Mouse (Mus musculus): Measurements from ENCODE around the gene Tiam1.

Tiam1 gene

DNA sequence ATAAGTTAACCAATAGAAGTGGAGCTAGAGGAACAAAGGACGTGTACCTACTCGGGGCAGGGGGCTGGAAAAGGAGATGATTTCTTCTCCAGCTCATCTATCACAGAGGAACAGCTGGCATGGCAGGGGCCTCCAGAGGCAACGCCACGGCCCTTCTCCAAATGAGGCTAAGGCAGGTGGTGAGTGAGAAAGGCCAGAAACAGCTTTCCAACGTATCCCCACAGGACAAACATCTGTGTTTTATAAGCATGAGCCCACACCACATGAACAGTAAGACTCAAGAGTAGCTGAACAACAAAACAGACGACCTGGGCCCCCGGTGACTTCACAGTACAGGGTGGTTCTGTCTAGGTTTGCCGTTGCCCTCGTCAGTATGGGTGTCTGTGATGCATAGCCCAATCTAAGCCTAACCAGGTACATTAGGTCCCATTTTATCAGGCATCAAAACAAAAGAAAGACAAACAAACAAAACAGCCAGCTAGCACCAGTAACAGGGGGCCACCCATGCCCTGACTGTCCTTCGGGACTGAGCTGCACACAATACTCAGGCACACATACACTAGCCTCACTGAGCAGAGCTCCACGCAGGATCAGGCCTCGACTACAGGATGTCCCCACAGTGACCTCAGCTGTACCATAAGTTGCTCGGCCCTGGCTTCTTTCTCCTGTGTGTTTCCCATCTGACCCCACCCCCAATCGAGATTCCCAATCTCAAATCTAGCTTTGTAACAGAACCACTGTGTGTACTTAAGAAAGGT lies 260.9 kb downstream of the Tiam1 start:
- peak; percentile 87 for DNase-seq (ENCODE audit: low read depth, low spot score)

DNA sequence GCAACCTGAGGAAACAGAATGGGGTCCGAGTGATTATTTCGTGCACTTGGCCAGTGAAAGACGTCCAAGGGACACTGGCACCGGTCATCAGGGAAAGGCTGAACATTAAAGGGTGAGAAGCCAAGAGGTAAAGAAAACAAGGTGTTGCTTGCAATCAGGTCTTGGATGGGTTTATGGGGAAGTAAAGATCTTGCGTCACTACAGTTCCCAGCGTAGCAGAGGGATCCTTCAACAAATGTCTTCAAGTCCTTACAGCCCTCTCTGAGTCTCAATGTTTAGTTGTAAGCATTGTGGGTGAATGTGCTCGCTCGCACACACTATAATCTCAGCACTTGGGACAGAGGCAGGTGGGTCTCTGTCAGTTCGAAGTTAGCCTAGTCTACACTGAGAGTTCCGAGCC lies 266.4 kb downstream of the Tiam1 start:
- no peak for DNase-seq (ENCODE audit: low read depth, low spot score)

DNA sequence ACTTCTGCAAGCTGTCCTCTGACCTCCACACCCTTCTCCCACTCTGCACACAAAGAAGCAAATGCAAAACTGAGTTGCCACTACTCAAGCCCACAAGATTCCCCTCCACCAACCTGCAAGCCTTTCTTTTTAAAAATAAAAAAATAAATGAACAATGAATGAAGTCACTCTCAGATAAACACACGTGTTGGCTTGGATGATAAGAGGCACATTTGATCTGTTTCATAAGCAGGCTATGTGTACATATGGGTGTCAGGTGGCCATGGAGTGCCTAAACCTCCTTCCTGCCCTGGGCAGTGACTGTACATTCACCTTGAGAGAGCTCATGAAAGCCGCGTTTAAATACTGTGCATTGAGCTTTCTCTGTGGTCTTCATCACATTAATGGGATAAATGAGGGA lies 267.5 kb downstream of the Tiam1 start:
- DNase-seq (ENCODE audit: low read depth, low spot score) = no peak

DNA sequence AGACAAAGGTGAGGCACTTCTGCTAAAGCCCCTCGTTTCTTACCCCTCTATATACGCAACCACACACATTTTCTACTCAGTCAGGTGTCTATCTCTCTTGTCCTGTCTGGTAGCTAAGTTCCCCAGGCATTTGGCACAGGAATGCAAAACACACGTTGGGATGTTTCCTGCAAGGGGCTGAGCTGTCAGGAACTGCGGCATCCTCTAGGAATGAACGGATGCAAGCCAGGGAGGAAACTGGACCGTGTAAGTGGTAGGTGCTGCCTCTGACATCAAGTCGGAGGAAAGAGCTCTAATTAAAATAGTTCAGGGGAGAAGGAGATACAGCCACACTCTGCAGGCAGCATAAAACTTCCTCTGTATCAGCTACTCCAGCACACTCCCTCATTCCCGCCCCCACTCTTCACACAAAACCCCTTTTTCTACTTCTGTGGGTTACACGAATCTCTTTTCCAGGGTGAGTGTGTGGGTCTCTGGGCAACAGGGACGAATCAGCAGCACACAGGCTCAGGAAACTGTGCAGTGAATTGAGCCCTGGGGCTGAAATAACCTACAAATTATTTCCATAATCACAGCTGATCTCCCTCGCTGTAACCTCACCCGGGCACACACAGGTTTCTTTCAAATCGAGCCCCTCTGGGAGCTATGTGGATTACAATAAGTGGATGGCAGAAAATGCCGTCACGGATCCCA lies 269.4 kb downstream of the Tiam1 start:
- DNase-seq (ENCODE audit: low read depth, low spot score) = no peak

DNA sequence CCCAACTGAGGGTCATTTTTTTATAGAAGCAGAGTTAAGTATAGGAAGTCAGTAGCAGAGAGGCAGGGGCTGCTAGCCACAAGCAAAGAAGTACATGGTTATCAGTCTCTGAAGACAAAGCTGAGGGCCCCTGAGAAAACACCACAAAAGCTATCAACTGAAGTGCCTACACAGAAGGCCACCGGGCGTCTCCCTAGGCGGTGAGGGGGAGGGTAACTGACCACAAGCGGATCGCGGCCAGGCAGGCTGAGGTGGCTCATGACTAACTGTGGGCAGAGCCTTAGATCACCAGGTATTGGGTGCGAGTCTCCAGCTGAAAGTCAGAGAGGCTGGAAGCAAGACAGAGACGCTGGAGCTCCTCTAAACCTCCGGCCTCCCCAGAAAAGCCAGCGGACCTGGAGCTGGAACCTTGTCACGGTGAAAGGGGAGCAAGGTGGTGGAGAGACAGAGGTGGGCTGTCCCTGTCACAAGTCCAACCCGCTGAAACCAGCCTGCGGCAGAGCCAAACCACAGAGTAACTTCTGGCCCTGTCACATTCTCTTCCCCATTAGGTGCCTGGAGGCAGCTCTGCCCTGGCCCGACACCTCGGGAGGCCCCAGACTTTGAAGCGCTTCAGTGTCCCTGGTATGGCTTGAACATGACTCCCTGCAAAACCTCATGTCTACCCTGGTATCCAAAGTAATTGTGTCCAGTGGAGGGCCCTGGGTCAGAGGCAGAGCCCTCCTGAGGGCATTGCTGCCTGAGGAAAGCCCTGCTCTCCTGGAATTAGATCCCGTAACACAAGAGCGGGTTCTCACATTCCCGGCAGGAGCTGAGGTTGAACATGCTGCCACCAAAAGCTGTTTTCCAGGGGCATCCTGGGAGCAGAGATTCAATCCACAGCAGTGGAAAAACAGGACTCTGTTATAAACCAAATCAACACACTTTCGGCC lies 271.3 kb downstream of the Tiam1 start:
- no peak for DNase-seq (ENCODE audit: low read depth, low spot score)

DNA sequence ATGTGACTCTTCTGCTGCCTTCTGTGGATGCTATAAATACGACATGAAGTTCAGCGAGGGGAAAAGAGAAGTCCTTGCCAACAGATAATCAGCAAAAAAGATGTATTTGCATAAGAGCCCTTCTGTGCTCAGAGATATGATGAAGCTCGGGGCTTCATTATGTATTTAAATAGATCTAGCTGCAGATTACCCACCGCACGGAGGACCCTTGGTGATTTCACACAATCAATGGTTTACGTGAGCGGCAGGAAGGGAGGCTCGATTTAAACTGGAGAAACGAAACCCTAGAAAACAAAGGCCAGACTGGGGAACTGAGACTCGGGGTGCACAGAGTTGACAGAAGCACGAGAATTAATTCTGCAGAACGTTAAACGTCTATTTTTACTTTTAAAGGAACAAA lies 272.2 kb downstream of the Tiam1 start:
- no peak for DNase-seq (ENCODE audit: low read depth, low spot score)

DNA sequence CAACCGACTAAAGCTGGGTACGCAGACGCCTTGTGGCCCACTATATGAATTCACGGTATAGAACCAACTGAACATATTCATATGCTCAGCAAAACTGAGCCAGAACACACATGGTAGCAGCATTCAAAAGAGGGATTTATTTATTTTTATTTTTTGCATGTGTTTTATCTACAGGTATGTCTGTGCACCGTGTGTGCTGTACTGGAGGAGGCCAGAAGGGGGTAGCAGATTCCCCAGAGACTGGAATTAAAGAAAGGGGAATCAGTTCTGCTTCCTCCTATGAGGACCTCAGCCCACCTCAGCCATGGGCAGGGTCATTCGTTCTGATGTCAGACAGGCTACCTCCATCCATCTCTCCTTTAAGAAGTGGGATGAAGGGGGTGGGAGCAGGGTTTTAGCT lies 273.5 kb downstream of the Tiam1 start:
- no peak for DNase-seq (ENCODE audit: low read depth, low spot score)

DNA sequence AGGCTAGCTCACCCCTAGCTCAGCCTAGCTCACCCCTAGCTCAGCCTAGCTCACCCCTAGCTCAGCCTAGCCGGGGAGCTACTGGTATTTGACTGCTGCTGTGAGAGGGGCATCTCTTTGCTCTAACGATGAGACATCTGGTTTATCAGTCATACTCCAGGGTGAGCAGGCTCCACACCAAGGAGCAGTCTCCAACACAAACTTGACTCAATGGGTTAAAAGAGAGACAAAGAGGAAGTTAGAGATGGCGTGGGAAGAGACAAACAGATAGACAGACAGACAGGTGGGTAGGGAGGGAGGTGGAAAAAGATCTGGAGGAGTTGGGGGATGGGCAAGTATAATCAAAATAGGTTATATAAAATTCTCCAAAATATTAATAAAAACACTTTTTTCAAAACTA lies 275.1 kb downstream of the Tiam1 start:
- no peak for DNase-seq (ENCODE audit: low read depth, low spot score)

DNA sequence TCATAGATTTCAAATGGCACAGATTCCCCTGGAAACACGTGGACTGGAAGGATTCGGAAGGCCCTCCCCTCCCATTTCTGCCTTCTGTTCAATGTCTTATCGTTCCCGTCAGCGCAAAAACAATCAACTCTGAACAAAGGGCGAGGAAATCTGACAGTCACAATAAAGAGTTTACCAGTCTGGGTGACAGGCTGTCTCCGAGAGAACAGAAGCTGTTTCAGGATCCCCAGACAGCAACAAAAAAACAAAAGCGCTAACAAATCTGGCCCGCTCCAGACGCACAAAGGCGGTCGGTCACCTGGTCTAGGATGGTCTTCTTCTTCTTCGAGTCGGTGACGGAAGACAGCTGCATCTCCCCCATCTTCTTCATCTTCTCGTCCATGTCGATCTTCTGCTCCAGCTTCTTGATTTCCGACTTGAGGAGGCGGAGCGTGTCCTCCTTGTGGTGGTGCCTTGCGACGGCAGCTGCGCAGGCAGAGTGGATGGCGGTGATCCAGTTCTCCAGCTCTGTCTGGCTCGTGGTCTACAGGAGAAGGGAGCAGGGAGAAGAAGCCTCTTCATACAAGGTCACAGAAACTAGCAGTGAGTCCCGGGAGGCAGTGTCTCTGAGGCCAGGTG lies 276.2 kb downstream of the Tiam1 start:
- no peak for DNase-seq (ENCODE audit: low read depth, low spot score)

DNA sequence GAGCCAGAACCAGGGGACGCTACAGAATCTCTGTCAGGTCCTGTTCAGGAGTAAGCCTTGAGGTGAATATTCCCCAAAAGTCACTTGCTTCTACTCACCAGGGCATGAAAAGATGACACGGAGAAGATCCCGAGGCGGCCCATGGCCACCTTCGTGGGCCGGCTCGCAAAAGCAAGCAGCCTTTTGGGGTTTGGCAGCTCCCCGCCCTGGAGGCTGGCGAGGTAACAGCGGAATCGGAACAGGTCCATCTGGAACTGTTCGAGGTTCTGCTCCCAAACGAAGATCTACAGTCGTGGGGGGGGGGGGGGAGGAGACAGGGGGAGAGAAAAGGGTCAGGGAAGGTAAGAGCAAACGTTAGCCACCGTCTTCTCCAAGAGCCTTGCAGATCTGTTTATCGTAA lies 278.4 kb downstream of the Tiam1 start:
- no peak for DNase-seq (ENCODE audit: low read depth, low spot score)

DNA sequence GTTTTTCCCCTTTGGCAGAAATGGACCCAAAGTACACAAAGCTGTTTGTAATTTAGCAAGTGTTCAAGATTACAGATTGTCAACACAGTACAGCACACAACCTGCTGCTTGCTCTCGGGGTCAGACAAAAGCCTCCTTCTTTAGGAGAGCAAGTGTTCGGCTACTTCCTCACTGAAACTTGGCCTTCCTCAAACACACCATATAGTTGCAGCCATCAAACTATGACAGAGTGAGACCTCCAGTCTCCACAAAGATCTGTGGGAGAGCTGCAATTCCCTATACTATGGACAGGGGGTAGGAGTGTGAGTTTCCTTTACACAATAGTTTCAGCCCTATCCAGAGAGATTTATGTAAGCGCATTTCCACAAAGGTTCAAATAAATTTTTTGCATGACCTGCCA lies 278.9 kb downstream of the Tiam1 start:
- DNase-seq (ENCODE audit: low read depth, low spot score) = no peak

DNA sequence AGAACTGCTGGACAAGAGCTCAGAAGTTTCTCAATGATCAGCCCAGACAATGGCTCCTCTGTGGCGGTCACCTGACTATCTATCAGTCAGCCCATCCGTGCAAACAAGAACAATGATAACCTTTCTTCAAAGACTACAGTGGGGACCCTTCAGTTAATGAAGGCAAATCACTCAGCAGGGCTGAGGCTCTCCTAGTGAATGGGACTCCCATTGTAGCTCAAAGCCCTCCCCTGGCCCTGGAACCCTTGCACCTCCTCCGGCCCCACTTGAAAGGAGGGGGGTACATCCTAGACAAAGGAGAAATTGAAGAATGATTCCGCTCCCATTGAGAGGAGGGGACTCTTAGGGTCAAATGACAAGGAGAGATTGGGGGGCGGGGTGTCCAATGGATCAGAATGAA lies 280.3 kb downstream of the Tiam1 start:
- no peak for DNase-seq (ENCODE audit: low read depth, low spot score)

DNA sequence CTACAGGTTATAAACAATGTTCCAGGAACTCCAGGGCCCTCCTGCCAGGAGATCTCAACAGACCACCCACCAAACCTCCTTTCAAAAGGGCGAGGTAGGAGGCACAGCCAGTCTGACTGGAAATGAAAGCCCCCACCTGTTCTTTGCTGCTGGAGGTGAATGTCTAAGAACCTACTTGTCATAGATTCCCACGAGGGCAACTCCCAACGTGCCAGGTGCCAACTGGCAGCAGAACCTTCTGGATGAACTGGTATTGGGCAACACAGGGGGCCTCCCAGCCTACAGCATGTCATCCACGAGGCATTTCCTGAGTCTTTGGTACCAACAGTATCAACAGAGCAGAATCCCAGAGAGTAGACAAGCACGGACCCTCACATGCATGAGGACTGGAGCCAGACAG lies 282.0 kb downstream of the Tiam1 start:
- DNase-seq (ENCODE audit: low read depth, low spot score) = no peak

DNA sequence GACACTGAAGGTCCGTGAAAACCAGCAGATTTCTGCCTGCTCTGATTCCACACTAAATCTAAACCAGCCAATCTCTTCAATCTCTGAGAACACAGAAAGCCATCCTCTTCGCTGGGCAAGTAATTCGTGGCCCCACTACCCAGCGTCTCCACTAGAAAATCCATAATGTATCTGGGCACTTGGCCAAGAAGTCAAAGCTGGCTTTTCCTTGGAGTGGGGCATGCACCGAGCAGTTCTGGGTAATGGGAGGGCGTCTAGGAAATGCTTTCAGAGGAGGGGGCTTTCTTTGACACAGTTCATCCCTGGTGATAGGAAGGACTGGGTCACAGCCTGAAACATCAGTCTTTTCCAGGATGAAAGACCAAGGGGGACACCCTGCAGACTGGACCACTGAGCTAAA lies 282.9 kb downstream of the Tiam1 start:
- DNase-seq (ENCODE audit: low read depth, low spot score) = no peak

DNA sequence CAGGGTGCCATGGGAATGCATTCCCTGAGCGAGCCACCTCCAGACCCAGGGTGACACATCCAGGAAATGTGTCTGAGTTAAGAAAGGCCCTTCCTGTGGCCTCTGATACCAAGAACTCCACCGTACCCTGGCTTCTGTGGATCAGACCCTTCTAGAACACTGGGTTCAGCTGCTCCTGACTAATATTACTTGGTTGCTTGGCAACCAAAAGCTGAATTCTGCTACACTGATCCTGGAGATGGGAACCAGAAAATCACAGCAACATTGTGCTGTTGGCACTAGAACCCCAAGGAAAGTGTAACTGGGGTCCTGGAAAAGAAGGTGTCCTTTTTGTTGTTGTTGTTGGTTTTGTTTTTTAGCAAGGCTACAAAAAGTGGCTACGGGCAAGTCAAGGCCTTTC lies 285.9 kb downstream of the Tiam1 start:
- no peak for DNase-seq (ENCODE audit: low read depth, low spot score)

DNA sequence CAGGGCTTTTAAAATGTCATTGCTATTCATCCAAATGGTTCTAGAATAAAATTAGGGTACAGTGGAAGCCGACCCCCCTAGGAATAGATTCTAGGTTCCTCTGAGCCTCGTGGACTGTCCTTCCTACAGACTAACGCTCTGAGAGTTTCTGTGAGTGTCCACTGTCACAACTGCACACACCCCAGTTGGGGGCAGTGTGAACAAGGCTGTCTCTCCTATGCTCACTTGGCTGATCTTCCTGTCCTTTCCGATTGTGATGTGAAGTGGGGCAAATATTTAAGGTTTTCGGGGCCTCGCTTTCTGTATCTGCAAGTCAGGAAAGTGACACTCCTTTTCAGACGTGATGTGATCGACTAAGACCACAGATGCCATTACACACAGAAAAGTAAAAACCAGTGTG lies 288.8 kb downstream of the Tiam1 start:
- no peak for DNase-seq (ENCODE audit: low read depth, low spot score)

DNA sequence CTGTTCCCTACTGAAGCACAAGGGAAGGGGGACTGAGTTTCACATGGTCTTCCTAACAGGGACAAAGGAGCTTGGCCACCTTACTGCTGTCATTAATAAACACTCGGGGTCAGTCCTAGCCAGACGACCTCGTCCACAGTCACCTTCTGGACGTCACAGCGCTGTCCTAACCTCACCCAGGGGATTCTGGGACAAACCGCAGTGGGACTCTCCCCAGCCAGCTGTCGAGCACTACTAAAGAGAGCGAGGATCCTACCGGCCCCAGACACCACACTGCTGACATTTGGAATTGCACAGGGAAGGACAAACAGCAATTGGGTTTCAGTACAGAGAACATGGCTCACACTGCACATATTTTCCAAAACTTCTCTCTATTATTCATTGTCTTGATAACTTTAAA lies 292.2 kb downstream of the Tiam1 start:
- DNase-seq (ENCODE audit: low read depth, low spot score) = no peak

DNA sequence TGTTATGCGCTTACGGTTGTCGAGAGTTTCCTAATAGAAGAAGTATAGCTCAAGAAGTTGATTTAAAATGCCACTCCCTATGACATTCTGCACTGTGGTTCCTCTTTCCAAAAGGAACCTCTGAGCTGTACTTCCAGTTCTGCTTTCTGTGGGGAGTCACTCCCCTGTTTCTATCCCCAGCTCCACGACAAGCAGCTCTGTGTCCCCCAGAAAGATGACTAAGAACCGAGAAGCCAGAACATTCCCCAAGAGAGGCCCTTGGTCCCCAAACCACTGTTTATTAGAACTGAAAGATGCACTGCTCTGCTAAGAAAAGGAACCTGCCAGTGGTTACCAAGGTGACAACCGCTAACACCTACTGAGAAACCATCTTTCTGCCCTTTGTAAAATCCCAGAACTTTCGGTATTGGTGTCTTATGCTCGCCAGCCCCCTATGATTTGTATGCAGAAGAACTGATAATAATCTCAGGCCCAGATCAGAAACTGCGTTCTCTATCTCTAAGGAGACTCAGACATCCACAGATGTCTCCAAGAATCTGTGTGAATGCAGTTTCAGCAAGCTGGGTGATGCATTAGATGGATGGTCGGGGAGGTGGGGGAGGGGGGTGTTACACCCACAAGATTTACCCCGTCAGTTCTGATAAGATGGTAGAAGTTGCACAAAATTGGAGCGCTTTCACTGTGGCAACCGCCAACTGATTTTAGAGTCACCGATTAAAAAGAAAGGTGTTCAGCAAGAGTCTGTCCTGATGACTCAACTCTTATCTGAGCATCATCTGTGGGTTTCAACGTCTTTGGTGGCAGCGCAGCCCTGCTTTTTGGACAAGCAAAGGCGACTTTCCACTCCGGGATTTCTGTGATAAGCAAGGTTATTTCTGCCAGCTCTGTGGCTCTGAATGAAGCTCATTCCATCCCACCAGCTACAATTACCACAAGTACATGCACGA lies 294.6 kb downstream of the Tiam1 start:
- DNase-seq (ENCODE audit: low read depth, low spot score) = no peak

DNA sequence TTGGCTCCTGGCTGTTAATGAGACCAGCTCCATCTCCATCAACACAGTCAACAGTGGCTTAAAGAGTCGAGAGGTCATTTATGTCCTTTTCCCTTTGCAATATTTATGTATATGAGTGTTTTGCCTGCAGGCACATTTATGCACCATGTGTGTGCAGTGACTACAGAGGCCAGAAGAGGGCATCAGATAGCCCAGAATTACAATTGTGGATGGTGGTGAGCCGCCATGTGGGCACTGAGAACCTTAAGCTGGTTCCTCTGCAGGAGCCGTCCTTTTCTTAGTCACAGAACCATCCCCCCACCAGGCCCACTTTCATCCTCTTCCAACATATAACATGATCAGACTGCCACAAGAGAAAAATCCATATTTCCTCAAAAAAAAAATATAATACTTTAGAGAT lies 295.4 kb downstream of the Tiam1 start:
- no peak for DNase-seq (ENCODE audit: low read depth, low spot score)

DNA sequence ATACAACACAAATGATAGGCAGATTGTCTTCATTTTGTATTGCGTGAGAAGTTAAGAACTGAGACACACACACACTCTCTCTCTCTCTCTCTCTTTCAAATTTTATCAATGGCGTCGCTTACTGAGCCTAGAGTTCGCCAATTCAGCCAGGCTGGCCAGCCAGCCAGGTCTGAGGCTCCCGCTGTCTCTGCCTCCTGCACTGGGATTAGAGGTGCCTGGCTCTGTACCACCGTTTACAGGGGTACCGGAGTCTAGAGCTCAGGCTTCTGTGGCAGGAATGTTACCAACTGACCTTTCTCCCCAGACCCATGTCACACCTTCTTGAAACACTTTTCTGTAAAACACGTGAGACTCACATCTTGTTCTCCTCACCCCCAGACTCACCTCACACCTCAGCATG lies 298.1 kb downstream of the Tiam1 start:
- DNase-seq (ENCODE audit: low read depth, low spot score) = no peak

DNA sequence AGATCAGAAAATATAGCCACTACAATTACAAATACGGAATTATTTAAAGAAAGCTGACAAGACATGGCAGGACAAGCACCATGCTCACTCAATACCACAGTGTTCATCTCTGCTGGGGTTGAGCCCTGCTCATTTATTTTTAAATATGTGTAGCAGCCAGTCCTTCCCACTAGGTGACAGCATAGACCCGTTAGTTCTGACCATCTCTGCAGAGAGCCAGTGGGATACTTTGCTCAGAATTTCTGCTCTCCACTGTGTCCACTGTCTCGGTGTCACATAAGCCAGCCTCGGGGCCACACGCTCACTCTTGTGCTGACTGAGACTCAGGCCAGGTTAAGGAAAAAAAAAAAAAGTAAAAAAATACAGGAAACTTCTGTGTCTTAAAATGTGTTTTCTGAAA lies 299.0 kb downstream of the Tiam1 start:
- peak; percentile 38 for DNase-seq (ENCODE audit: low read depth, low spot score)

Data from forelimb bud, embryonic 11.5 days (tissue).